Mouse (Mus musculus) lung, postnatal 0 days (tissue): ENCODE results near the gene Tle4.

ENCODE experiments used
- CTCF ChIP-seq: IDR thresholded peaks from 2 replicates; pipeline ENCODE4 v1.5.1; 2016; ENCODE audit warnings: antibody characterized with exemption, mild to moderate bottlenecking
- EP300 ChIP-seq: IDR thresholded peaks from 2 replicates; pipeline ENCODE4 v1.6.1; 2016; ENCODE audit warnings: antibody characterized with exemption, mild to moderate bottlenecking, control low read depth

- TF ChIP-seq CTCF (no peak), EP300 (no peak)
Measured at GRCm38 (mm10) chr19:14591809-14592535, 5.9 kb downstream of the Tle4 start.
